ENCODE assay signal across 8 mouse cellular contexts in genomic region chr3:131111851-131112572, GRCm38 (mm10). TPM values are rescaled to one million over a fixed set of nuclear protein-coding genes. Genes with fewer than 3 reads are reported as not detected.
DNase-seq lines count a peak whose midpoint lies in the region; ATAC-seq and TF ChIP-seq lines count a peak whose summit lies in the region.

No protein-coding gene starts in this region.

- no peak for TF ChIP-seq CTCF in stomach, postnatal 0 days (IDR thresholded peaks at IDR 0.05; ENCODE audit: low read depth)

- H3K4me3 ChIP-seq in embryonic facial prominence, embryonic 11.5 days (ENCODE audit: low read depth, low read length): peak overlapping the region; percentile 80
- peak overlapping the region; percentile 60 for H3K4me3 ChIP-seq in limb, embryonic 14.5 days (replicated peaks; ENCODE audit: low read length)
- H3K4me3 ChIP-seq in midbrain, embryonic 13.5 days (replicated peaks): peak overlapping the region; percentile 73
- H3K4me3 ChIP-seq in stomach, postnatal 0 days (ENCODE audit: low read depth, low read length): peak overlapping the region; percentile 44

- peak; percentile 54 for ATAC-seq in embryonic facial prominence, embryonic 11.5 days (replicated peaks; ENCODE audit: insufficient number of reproducible peaks, low FRiP score, low TSS enrichment, low read depth)
- peak; percentile 74 for ATAC-seq in limb, embryonic 14.5 days (ENCODE audit: low FRiP score, low read depth)
- ATAC-seq in midbrain, embryonic 13.5 days: peak; percentile 31
- ATAC-seq in stomach, postnatal 0 days (ENCODE audit: low FRiP score, low TSS enrichment): peak; percentile 76

- H3K27me3 ChIP-seq in embryonic facial prominence, embryonic 11.5 days (ENCODE audit: control insufficient read depth, insufficient read depth, low read length): peaks cover 3% of the 10 kb centered on the region; the same call in 1 of the 2 replicates
- peaks cover 30% of the 10 kb centered on the region; the same call in 1 of the 2 replicates for H3K27me3 ChIP-seq in limb, embryonic 14.5 days (ENCODE audit: control insufficient read depth, insufficient read depth, low read length)
- peaks cover 11% of the 10 kb centered on the region for H3K27me3 ChIP-seq in midbrain, embryonic 13.5 days
- H3K27me3 ChIP-seq in stomach, postnatal 0 days (ENCODE audit: control insufficient read depth, insufficient read depth, low read length): peaks cover 21% of the 10 kb centered on the region

- no peak for TF ChIP-seq EP300 in stomach, postnatal 0 days (optimal IDR thresholded peaks at IDR 0.05)

- DNase-seq in B cell, adult 2 months: peak; percentile 68 to 71
- peak; percentile 82 for DNase-seq in ES-CJ7 (ENCODE audit: low read depth, low spot score)
- DNase-seq in embryonic facial prominence, embryonic 11.5 days (ENCODE audit: low spot score): peak; percentile 83
- DNase-seq in heart, postnatal 4 days: peak; percentile 24
- peak; percentile 61 for DNase-seq in limb, embryonic 14.5 days (ENCODE audit: low spot score)
- peak; percentile 69 for DNase-seq in stomach, postnatal 0 days (ENCODE audit: low spot score)
- no peak for DNase-seq in frontal cortex, postnatal 10 days (ENCODE audit: low spot score in 2 of 2)

- peak overlapping the region; percentile 86 for H3K9ac ChIP-seq in embryonic facial prominence, embryonic 11.5 days (replicated peaks; ENCODE audit: low read length)
- H3K9ac ChIP-seq in limb, embryonic 14.5 days (ENCODE audit: low read depth, low read length, severe bottlenecking): peak overlapping the region; percentile 72
- H3K9ac ChIP-seq in midbrain, embryonic 13.5 days (replicated peaks): peak overlapping the region; percentile 89
- H3K9ac ChIP-seq in stomach, postnatal 0 days (ENCODE audit: low read length): no peak overlapping the region; the same call in 1 of the 2 replicates

- no peaks in the 10 kb centered on the region for H3K36me3 ChIP-seq in embryonic facial prominence, embryonic 11.5 days (replicated peaks; ENCODE audit: control insufficient read depth, insufficient read depth, low read depth, low read length)
- H3K36me3 ChIP-seq in limb, embryonic 14.5 days (ENCODE audit: control insufficient read depth, insufficient read depth, low read length): no peaks in the 10 kb centered on the region
- peaks cover 8% of the 10 kb centered on the region for H3K36me3 ChIP-seq in midbrain, embryonic 13.5 days
- H3K36me3 ChIP-seq in stomach, postnatal 0 days (ENCODE audit: control insufficient read depth, insufficient read depth, low read length): no peaks in the 10 kb centered on the region

- peaks cover 9% of the 10 kb centered on the region for H3K4me1 ChIP-seq in embryonic facial prominence, embryonic 11.5 days (ENCODE audit: control insufficient read depth, insufficient read depth, low read length)
- H3K4me1 ChIP-seq in limb, embryonic 14.5 days (ENCODE audit: control insufficient read depth, insufficient read depth, low read length): peaks cover 23% of the 10 kb centered on the region
- peaks cover 79% of the 10 kb centered on the region for H3K4me1 ChIP-seq in midbrain, embryonic 13.5 days (replicated peaks)
- peaks cover 9% of the 10 kb centered on the region for H3K4me1 ChIP-seq in stomach, postnatal 0 days (replicated peaks; ENCODE audit: control insufficient read depth, insufficient read depth)

- no peak for TF ChIP-seq POLR2A in limb, embryonic 14.5 days (IDR thresholded peaks at IDR 0.05; ENCODE audit: borderline replicate concordance, extremely low read depth, insufficient read depth, insufficient read length)

- peak overlapping the region; percentile 85 for H3K27ac ChIP-seq in embryonic facial prominence, embryonic 11.5 days (replicated peaks; ENCODE audit: low read depth, low read length)
- H3K27ac ChIP-seq in limb, embryonic 14.5 days (replicated peaks; ENCODE audit: low read depth, low read length): peak overlapping the region; percentile 33; the same call in 1 of the 2 replicates
- peak overlapping the region; percentile 90 for H3K27ac ChIP-seq in midbrain, embryonic 13.5 days
- H3K27ac ChIP-seq in stomach, postnatal 0 days (replicated peaks): no peak overlapping the region

- no peaks in the 10 kb centered on the region for H3K9me3 ChIP-seq in embryonic facial prominence, embryonic 11.5 days (replicated peaks; ENCODE audit: control insufficient read depth, low read length)
- no peaks in the 10 kb centered on the region for H3K9me3 ChIP-seq in limb, embryonic 14.5 days (ENCODE audit: control insufficient read depth, low read length)
- no peaks in the 10 kb centered on the region for H3K9me3 ChIP-seq in midbrain, embryonic 13.5 days
- H3K9me3 ChIP-seq in stomach, postnatal 0 days (ENCODE audit: control insufficient read depth, low read length): no peaks in the 10 kb centered on the region

- under 1% methylated on average over 68 of the region's 69 CpGs for WGBS in embryonic facial prominence, embryonic 11.5 days
- under 1% methylated on average over 62 of the region's 69 CpGs for WGBS in limb, embryonic 14.5 days
- under 1% methylated on average over 69 of the region's 69 CpGs for WGBS in midbrain, embryonic 13.5 days
- WGBS in stomach, postnatal 0 days: under 1% methylated on average over 69 of the region's 69 CpGs

- H3K4me2 ChIP-seq in embryonic facial prominence, embryonic 11.5 days (ENCODE audit: low read depth, low read length): peak overlapping the region; percentile 92
- H3K4me2 ChIP-seq in limb, embryonic 14.5 days (replicated peaks; ENCODE audit: low read depth, low read length, severe bottlenecking): peak overlapping the region; percentile 92
- H3K4me2 ChIP-seq in midbrain, embryonic 13.5 days (replicated peaks): peak overlapping the region; percentile 76
- peak overlapping the region; percentile 75 for H3K4me2 ChIP-seq in stomach, postnatal 0 days (replicated peaks; ENCODE audit: low read depth)

RNA-seq across cellular contexts. Expression of gene Lef1, which starts 1.7 kb away (rescaled TPM):
- polyA plus RNA-seq in embryonic facial prominence, embryonic 11.5 days (2014; fragmentation: Nextera tagmentation; extraction: Ambion mirVana): 73.9 and 87.2 TPM in 2 replicates
- 1 to 10 TPM in 1 of 2 experiments, under 1 TPM in 1; 0.67 to 1.1 TPM for total RNA-seq in heart, postnatal 4 days (2021)
- 30.8 and 41.9 TPM in 2 replicates for polyA plus RNA-seq in limb, embryonic 14.5 days (2012; rRNA removed)
- 39.9 and 44.3 TPM in 2 replicates for polyA plus RNA-seq in limb, embryonic 14.5 days (2014; fragmentation: Nextera tagmentation; extraction: Ambion mirVana)
- 80.3 and 86.0 TPM in 2 replicates for polyA plus RNA-seq in midbrain, embryonic 13.5 days (2015; fragmentation: Nextera tagmentation; extraction: Ambion mirVana)
- 0.50 and 0.74 TPM in 2 replicates for polyA plus RNA-seq in stomach, postnatal 0 days (2015; fragmentation: Nextera tagmentation; extraction: Ambion mirVana)

Comparison
In these comparisons a context has a peak if more than half of its experiments do, and no peak if none do; other contexts are left out.
1. DNase-seq: peak in B cell, adult 2 months (2 of 2), ES-CJ7 (single experiment), embryonic facial prominence, embryonic 11.5 days (single experiment), heart, postnatal 4 days (single experiment), limb, embryonic 14.5 days (single experiment) and stomach, postnatal 0 days (single experiment); none in frontal cortex, postnatal 10 days (0 of 2).
2. RNA of gene Lef1, which starts 1.7 kb away (polyA plus RNA-seq): 73.9 to 87.2 TPM in embryonic facial prominence, embryonic 11.5 days, 80.3 to 86.0 TPM in midbrain, embryonic 13.5 days and 30.8 to 44.3 TPM in limb, embryonic 14.5 days; 0.50 to 0.74 TPM in stomach, postnatal 0 days; every median in the first group is over 10 times any median in the second.
3. Peak in every context shown above with its lines, with median percentiles within 50 percentile points of each other: ATAC-seq, H3K4me2 ChIP-seq and H3K4me3 ChIP-seq.